Mouse (Mus musculus): ENCODE results near the gene Mast4. TPM values are rescaled to one million over a fixed set of nuclear protein-coding genes. Genes with fewer than 3 reads are reported as not detected.
A peak's percentile ranks its signal among the peaks of the same experiment; 100 is the strongest.

The Mast4 gene
- polyA plus RNA-seq, 1 experiment from 2014 or later: 34.9 TPM

GRCm38 (mm10) chr13:103260414-103260813 is 73.9 kb downstream of the Mast4 start:
- no peak overlapping the region for H3K4me2 ChIP-seq (replicated peaks)
- H3K4me3 ChIP-seq: no peak overlapping the region
- no peak overlapping the region for H3K9ac ChIP-seq (replicated peaks)
- WGBS: 85% methylated on average over 3 of the region's 3 CpGs
- no peaks in the 10 kb centered on the region for H3K9me3 ChIP-seq
- H3K27me3 ChIP-seq: no peaks in the 10 kb centered on the region
- no peak for ATAC-seq (ENCODE audit: low FRiP score, low read depth)
- H3K4me1 ChIP-seq: no peaks in the 10 kb centered on the region
- no peaks in the 10 kb centered on the region for H3K36me3 ChIP-seq
- H3K27ac ChIP-seq (replicated peaks): no peak overlapping the region

DNA sequence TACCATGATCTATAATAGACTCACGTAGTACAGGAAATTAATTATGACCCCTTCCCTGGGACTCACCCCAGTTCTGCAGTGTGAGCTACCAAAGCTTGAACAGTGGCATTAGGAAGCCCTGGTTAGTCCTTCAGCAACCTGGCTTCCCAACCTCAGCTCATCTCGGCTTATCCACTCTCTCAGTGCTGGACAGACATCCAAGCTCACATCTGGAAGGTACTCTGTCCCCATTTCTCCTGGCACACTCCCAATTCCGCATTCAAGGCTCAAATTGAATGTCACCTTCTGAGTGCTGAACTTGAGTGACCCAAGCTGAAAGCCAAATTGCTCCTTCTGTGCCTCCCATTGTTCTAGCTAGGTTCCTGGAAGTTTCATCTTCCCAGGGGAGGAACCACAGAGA is 76.2 kb downstream of the Mast4 start:
- WGBS: 80% methylated on average over 3 of the region's 3 CpGs
- no peak for ATAC-seq (ENCODE audit: low FRiP score, low read depth)
- no peaks in the 10 kb centered on the region for H3K27me3 ChIP-seq

DNA sequence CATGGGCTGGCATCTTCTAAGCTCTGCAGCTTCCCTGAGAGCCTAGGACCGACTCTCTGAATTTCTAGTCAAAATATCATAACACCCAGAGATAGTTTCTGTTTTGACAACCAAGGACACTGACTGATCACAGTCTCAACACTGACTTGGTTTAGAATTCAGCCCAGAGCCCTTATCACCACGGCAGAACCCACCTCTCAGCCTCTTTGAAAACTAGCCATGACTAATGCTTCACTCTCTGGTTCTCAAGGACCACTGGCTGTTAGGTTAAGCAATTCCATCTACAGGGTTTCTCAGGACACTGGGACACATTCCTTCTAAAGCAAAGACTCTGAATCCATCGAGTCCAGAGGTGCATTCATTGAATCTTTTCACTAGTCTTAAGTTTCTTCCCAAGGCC is 79.4 kb downstream of the Mast4 start:
- Histone ChIP-seq H3K36me3 (no peaks in the 10 kb centered on the region), H3K4me3 (no peak overlapping the region), H3K9ac (replicated peaks) (no peak overlapping the region), H3K27ac (replicated peaks) (no peak overlapping the region), H3K9me3 (no peaks in the 10 kb centered on the region), H3K4me1 (no peaks in the 10 kb centered on the region), H3K4me2 (replicated peaks) (no peak overlapping the region), H3K27me3 (no peaks in the 10 kb centered on the region)
- ATAC-seq (ENCODE audit: low FRiP score, low read depth): no peak
- 80% methylated on average over 3 of the region's 3 CpGs for WGBS

More for the DNA sequence above, 76.2 kb downstream of the Mast4 start:
- H3K4me2 ChIP-seq (replicated peaks): no peak overlapping the region
- no peak overlapping the region for H3K4me3 ChIP-seq
- H3K9ac ChIP-seq (replicated peaks): no peak overlapping the region
- H3K9me3 ChIP-seq: no peaks in the 10 kb centered on the region
- H3K4me1 ChIP-seq: no peaks in the 10 kb centered on the region
- H3K36me3 ChIP-seq: no peaks in the 10 kb centered on the region
- no peak overlapping the region for H3K27ac ChIP-seq (replicated peaks)

DNA sequence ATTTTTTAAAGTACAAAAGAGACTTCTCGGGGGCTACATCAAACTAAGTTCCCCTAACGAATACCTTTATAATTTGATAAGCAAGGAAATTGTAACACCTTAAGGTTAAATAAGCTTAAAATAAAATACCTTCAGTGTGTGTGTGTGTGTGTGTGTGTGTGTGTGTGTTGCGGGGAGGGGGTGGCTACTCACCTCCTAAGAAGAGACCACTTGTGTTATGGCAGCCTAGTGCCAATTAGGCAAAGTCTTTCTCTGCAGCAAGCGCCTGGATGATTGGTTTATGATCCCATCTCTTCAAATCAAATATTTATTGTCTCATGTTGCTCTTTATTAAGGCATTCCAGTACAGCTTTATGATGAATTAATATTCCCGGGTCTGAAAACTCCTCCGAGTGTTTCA is 81.2 kb downstream of the Mast4 start:
- H3K4me2 ChIP-seq (replicated peaks): no peak overlapping the region
- no peak overlapping the region for H3K4me3 ChIP-seq
- no peak for ATAC-seq (ENCODE audit: low FRiP score, low read depth)
- H3K27me3 ChIP-seq: no peaks in the 10 kb centered on the region
- H3K4me1 ChIP-seq: peaks cover 12% of the 10 kb centered on the region
- H3K9ac ChIP-seq (replicated peaks): no peak overlapping the region
- WGBS: 92% methylated on average over 6 of the region's 6 CpGs
- H3K36me3 ChIP-seq: no peaks in the 10 kb centered on the region
- H3K9me3 ChIP-seq: no peaks in the 10 kb centered on the region
- no peak overlapping the region for H3K27ac ChIP-seq (replicated peaks)

- Histone ChIP-seq H3K4me1 (peaks cover 20% of the 10 kb centered on the region), H3K9ac (replicated peaks) (no peak overlapping the region), H3K4me3 (no peak overlapping the region), H3K27me3 (peaks cover 16% of the 10 kb centered on the region; the same call in 1 of the 2 replicates), H3K9me3 (no peaks in the 10 kb centered on the region), H3K4me2 (replicated peaks) (peak overlapping the region; percentile 28), H3K36me3 (no peaks in the 10 kb centered on the region), H3K27ac (replicated peaks) (peak overlapping the region; percentile 35)
- WGBS: 17% methylated on average over 14 of the region's 14 CpGs
- ATAC-seq (ENCODE audit: low FRiP score, low read depth): peak; percentile 91
Observed at GRCm38 (mm10) chr13:103248102-103249054, 85.9 kb downstream of the Mast4 start.

DNA sequence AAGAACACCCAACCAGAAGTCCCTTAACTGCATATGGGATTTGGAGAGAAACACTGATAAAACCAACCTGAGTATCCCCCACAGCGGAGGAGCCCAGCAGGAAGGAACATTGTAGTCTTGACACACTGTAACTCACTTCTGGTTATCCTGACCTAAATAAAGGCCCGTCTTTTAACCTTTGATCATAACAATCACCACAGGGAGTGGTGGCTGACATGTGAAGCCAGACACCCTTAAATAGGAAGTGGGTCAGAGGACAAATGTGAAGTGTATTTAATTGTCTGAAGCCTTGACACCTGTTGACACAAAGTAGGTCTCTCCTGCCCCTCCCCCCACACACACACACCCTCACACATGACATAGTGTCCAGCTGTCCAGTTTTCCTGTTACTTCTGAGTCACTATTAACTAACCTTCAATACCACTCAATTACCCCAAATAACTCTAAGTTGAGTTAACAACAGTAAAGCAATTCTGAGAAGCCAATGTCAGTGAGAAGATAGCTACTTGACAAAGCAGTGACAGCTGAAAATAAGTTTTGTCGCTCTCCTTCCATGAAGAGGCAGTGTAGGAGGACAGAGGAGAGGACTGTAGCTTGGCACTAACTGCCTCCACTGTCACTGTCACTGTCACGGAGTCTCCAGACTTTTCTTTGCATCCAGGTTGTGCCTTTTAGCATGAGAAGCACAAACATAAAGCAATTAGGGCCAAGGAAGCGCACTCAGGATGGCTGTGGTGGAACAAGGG is 87.2 kb downstream of the Mast4 start:
- Histone ChIP-seq H3K4me2 (replicated peaks) (no peak overlapping the region), H3K9me3 (no peaks in the 10 kb centered on the region), H3K4me1 (peaks cover 20% of the 10 kb centered on the region), H3K27me3 (peaks cover 16% of the 10 kb centered on the region; the same call in 1 of the 2 replicates), H3K9ac (replicated peaks) (no peak overlapping the region), H3K36me3 (no peaks in the 10 kb centered on the region), H3K4me3 (no peak overlapping the region), H3K27ac (replicated peaks) (no peak overlapping the region)
- WGBS: 78% methylated on average over 5 of the region's 5 CpGs
- ATAC-seq (ENCODE audit: low FRiP score, low read depth): no peak

DNA sequence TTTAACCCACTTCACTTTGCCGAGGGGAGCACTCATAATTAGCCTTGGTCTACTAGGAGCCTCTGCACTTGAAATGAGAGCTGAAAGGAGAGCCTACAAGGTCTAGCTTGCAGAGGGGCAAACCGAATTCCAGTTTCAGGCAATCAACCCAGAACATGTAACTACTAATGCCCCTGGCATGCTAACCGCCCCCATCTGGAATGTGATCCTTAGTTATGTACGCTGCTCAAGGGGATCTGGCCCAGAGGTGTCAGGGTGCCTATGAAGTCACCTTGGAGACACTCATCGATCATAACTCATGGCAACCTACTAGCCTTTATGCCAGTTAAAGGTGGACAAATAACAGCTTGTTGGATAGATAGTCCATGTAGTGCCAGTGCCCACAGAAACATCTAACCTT is 88.9 kb downstream of the Mast4 start:
- Histone ChIP-seq H3K27ac (replicated peaks) (no peak overlapping the region), H3K27me3 (peaks cover 16% of the 10 kb centered on the region; the same call in 1 of the 2 replicates), H3K4me3 (no peak overlapping the region), H3K4me1 (peaks cover 20% of the 10 kb centered on the region), H3K4me2 (replicated peaks) (no peak overlapping the region), H3K9me3 (no peaks in the 10 kb centered on the region), H3K9ac (replicated peaks) (no peak overlapping the region), H3K36me3 (no peaks in the 10 kb centered on the region)
- no peak for ATAC-seq (ENCODE audit: low FRiP score, low read depth)
- 93% methylated on average over 5 of the region's 5 CpGs for WGBS

- no peak overlapping the region for H3K4me2 ChIP-seq (replicated peaks)
- no peak overlapping the region for H3K4me3 ChIP-seq
- H3K9me3 ChIP-seq: no peaks in the 10 kb centered on the region
- 51% methylated on average over 4 of the region's 4 CpGs for WGBS
- no peaks in the 10 kb centered on the region for H3K36me3 ChIP-seq
- no peak overlapping the region for H3K27ac ChIP-seq (replicated peaks)
- no peak for ATAC-seq (ENCODE audit: low FRiP score, low read depth)
- H3K9ac ChIP-seq (replicated peaks): no peak overlapping the region
- H3K4me1 ChIP-seq: peaks cover 16% of the 10 kb centered on the region
- H3K27me3 ChIP-seq: peaks cover 16% of the 10 kb centered on the region; the same call in 1 of the 2 replicates
Observed at GRCm38 (mm10) chr13:103244053-103244452, 90.2 kb downstream of the Mast4 start.

DNA sequence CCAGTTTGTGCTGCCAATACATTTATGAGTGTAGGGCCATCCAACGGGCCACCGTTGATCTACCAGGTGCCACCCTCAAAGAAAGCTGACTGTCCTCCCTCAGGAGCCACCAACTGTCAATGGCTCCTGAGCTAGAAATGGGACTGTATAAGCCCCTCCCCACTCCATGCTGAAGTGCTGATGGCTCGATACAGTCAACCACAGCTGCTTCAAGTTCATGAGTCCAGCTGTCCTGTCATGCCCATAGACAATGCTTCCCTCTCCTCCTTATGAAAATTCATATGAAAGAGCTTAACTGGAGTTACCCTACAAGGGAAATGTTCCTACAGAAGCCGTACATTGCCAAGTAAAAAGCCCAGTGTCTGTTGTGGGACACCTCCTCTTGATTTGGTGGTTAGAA is 93.2 kb downstream of the Mast4 start:
- ATAC-seq (ENCODE audit: low FRiP score, low read depth): no peak
- Histone ChIP-seq H3K4me2 (replicated peaks) (no peak overlapping the region), H3K36me3 (no peaks in the 10 kb centered on the region), H3K4me1 (no peaks in the 10 kb centered on the region), H3K27ac (replicated peaks) (no peak overlapping the region), H3K9me3 (no peaks in the 10 kb centered on the region), H3K4me3 (no peak overlapping the region), H3K27me3 (peaks cover 2% of the 10 kb centered on the region; the same call in 1 of the 2 replicates), H3K9ac (replicated peaks) (no peak overlapping the region)
- WGBS: 93% methylated on average over 4 of the region's 4 CpGs

DNA sequence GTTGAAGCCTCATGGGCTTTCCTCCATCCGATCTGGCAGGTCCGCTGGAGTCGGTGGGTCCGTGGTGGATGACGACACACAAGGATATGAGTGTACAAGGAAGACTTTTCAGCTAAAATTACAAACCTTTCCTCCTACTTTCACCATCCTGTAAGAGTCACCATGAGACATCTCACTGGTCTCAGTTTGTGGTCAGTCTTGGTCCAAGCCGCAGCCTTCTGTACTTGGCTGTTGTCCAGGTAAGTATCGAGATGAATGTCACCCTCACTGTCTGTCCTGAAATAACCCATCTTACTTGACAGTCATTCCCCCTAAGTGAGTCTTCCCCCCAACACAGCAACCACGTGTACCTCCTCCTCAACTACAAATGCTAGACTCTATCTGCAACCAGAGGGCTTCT is 94.6 kb downstream of the Mast4 start:
- H3K4me1 ChIP-seq: no peaks in the 10 kb centered on the region
- no peak overlapping the region for H3K4me3 ChIP-seq
- 93% methylated on average over 8 of the region's 8 CpGs for WGBS
- H3K27me3 ChIP-seq: no peaks in the 10 kb centered on the region
- no peaks in the 10 kb centered on the region for H3K36me3 ChIP-seq
- no peak overlapping the region for H3K4me2 ChIP-seq (replicated peaks)
- H3K9ac ChIP-seq (replicated peaks): no peak overlapping the region
- H3K27ac ChIP-seq (replicated peaks): no peak overlapping the region
- ATAC-seq (ENCODE audit: low FRiP score, low read depth): no peak
- no peaks in the 10 kb centered on the region for H3K9me3 ChIP-seq

GRCm38 (mm10) chr13:103238034-103238705 is 96.1 kb downstream of the Mast4 start:
- H3K9me3 ChIP-seq: no peaks in the 10 kb centered on the region
- no peak overlapping the region for H3K27ac ChIP-seq (replicated peaks)
- H3K36me3 ChIP-seq: no peaks in the 10 kb centered on the region
- ATAC-seq (ENCODE audit: low FRiP score, low read depth): no peak
- WGBS: 97% methylated on average over 7 of the region's 7 CpGs
- no peak overlapping the region for H3K4me2 ChIP-seq (replicated peaks)
- H3K9ac ChIP-seq (replicated peaks): no peak overlapping the region
- no peak overlapping the region for H3K4me3 ChIP-seq
- no peaks in the 10 kb centered on the region for H3K4me1 ChIP-seq
- H3K27me3 ChIP-seq: no peaks in the 10 kb centered on the region

DNA sequence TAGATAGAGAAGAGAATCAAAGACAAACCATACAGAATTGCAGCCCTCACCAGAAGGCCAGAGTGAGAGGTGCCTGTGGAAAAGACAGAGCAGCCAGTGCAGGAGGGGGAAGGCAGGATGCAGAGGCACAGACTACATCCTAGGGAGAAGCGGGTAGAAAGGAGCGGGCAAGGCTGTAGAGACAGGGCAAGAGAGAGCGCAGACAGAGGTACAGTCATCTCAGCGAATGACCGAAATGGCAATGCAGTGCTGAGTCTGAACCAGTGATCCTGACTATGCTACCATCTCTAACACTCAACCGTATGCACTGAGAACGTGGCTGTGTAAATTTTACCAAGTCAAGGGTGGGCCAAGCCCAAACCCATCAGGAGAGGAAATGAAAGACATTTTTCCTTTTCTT is 102.1 kb downstream of the Mast4 start:
- no peak for ATAC-seq (ENCODE audit: low FRiP score, low read depth)
- no peaks in the 10 kb centered on the region for H3K36me3 ChIP-seq
- no peaks in the 10 kb centered on the region for H3K9me3 ChIP-seq
- H3K4me2 ChIP-seq (replicated peaks): no peak overlapping the region
- no peaks in the 10 kb centered on the region for H3K27me3 ChIP-seq
- no peaks in the 10 kb centered on the region for H3K4me1 ChIP-seq
- WGBS: 93% methylated on average over 7 of the region's 7 CpGs
- no peak overlapping the region for H3K27ac ChIP-seq (replicated peaks)
- H3K9ac ChIP-seq (replicated peaks): no peak overlapping the region
- H3K4me3 ChIP-seq: no peak overlapping the region

Data from midbrain, embryonic 12.5 days (tissue).